Comparison of ENCODE assay signal across 8 mouse cellular contexts in genomic region chr17:63185531-63185930, GRCm38 (mm10).
DNase-seq lines count a peak whose midpoint lies in the region; ATAC-seq lines count a peak whose summit lies in the region.

No protein-coding gene starts in this region.

- no peak overlapping the region for H3K27ac ChIP-seq in lung, embryonic 15.5 days

- H3K4me3 ChIP-seq in lung, embryonic 15.5 days = no peak overlapping the region

- DNase-seq in right cerebral cortex, postnatal 10 days (ENCODE audit: low spot score in 2 of 2) = peak; percentile 39 to 43
- DNase-seq in right cerebral cortex, postnatal 4 days = no peak
- peak; percentile 24 for DNase-seq in gastrocnemius, postnatal 25 days
- peak; percentile 18 for DNase-seq in ovary, postnatal 36 days (ENCODE audit: low spot score)
- DNase-seq in thymus, postnatal 4 days = no peak
- DNase-seq in cerebellum, postnatal 25 days = no peak
- DNase-seq in thymus, postnatal 25 days = no peak

- no peaks in the 10 kb centered on the region for H3K9me3 ChIP-seq in lung, embryonic 15.5 days

- no peaks in the 10 kb centered on the region for H3K27me3 ChIP-seq in lung, embryonic 15.5 days

- ATAC-seq in lung, embryonic 15.5 days (ENCODE audit: borderline replicate concordance, extremely low read depth, low FRiP score, low TSS enrichment) = peak; percentile 87; the same call in 1 of the 2 replicates

- WGBS in lung, embryonic 15.5 days = 26% methylated on average over 9 of the region's 9 CpGs

- H3K9ac ChIP-seq in lung, embryonic 15.5 days = no peak overlapping the region

- no peaks in the 10 kb centered on the region for H3K36me3 ChIP-seq in lung, embryonic 15.5 days

- H3K4me1 ChIP-seq in lung, embryonic 15.5 days = peaks cover 11% of the 10 kb centered on the region

- no peak overlapping the region for H3K4me2 ChIP-seq in lung, embryonic 15.5 days

Comparison
In these comparisons a context has a peak if more than half of its experiments do, and no peak if none do; other contexts are left out.
1. DNase-seq: peak in right cerebral cortex, postnatal 10 days (2 of 2), gastrocnemius, postnatal 25 days (single experiment) and ovary, postnatal 36 days (single experiment); none in right cerebral cortex, postnatal 4 days (single experiment), thymus, postnatal 4 days (single experiment), cerebellum, postnatal 25 days (0 of 2) and thymus, postnatal 25 days (single experiment).